Mouse (Mus musculus): ENCODE data around the gene Hnrnpul1. TPM values are rescaled to one million over a fixed set of nuclear protein-coding genes. Genes with fewer than 3 reads are reported as not detected.

Gene Hnrnpul1
- polyA plus RNA-seq, 1 experiment from 2014 or later: 32.4 TPM

DNA sequence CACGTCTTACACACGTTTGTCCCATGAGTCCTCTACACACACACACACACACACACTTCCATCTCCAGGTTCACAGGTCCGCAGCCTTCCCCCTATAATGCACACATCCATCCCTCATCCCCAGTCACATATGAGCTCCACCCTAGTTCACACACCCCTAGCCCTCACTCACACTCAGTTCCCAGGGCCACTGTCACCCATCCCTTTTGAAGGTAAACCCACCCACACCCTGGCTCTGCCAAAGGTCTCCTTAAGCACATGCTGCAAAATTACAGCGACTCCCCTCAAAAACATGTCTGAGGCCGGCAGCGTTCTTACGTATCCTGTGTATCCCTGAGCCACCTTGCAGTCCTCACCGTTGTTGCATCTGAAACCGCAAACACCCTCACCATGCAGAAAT, 80.3 kb downstream of the Hnrnpul1 start:
- DNase-seq (ENCODE audit: low spot score) (no peak), ATAC-seq (no peak)
- Histone ChIP-seq H3K9ac (replicated peaks; ENCODE audit: low read depth) (no peak overlapping the region), H3K4me3 (ENCODE audit: low read depth, low read length) (no peak overlapping the region), H3K27me3 (replicated peaks; ENCODE audit: insufficient read depth, low read length) (peaks cover 4% of the 10 kb centered on the region; the same call in 1 of the 2 replicates), H3K4me1 (ENCODE audit: insufficient read depth, low read depth, low read length) (peaks cover 13% of the 10 kb centered on the region), H3K36me3 (ENCODE audit: insufficient read depth, low read length) (no peaks in the 10 kb centered on the region), H3K27ac (ENCODE audit: low read length) (no peak overlapping the region), H3K4me2 (replicated peaks; ENCODE audit: low read depth, low read length) (peak overlapping the region; percentile 51), H3K9me3 (ENCODE audit: low read length) (no peaks in the 10 kb centered on the region)
- WGBS: 23% methylated on average over 9 of the region's 9 CpGs
- TF ChIP-seq CTCF (IDR thresholded peaks at IDR 0.05) (no peak), EP300 (IDR thresholded peaks at IDR 0.05) (no peak)

DNA sequence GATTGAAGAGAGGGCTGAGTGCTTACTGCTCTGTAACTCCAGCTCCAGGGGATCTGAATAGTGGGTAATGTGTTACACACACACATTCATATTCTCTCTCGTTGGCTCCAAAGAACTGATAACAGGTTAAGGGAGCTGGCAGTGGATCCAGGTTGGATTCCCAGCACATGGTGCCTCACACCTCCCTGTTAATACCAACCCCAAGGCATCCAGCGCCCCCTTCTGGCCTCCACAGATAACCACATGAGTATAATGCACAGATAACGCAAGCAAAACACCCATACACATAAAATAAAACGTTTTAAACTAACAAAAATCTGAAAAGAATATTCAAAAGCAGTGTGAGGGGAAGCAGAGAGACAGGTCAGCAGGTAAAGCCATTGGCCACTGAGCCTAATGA, 82.1 kb downstream of the Hnrnpul1 start:
- Histone ChIP-seq H3K36me3 (ENCODE audit: insufficient read depth, low read length) (no peaks in the 10 kb centered on the region), H3K4me2 (replicated peaks; ENCODE audit: low read depth, low read length) (no peak overlapping the region), H3K4me1 (ENCODE audit: insufficient read depth, low read depth, low read length) (peaks cover 13% of the 10 kb centered on the region), H3K9me3 (ENCODE audit: low read length) (no peaks in the 10 kb centered on the region), H3K4me3 (ENCODE audit: low read depth, low read length) (no peak overlapping the region), H3K9ac (replicated peaks; ENCODE audit: low read depth) (no peak overlapping the region), H3K27me3 (replicated peaks; ENCODE audit: insufficient read depth, low read length) (peaks cover 4% of the 10 kb centered on the region; the same call in 1 of the 2 replicates), H3K27ac (ENCODE audit: low read length) (no peak overlapping the region)
- 52% methylated on average over 4 of the region's 4 CpGs for WGBS
- no peak for ATAC-seq
- TF ChIP-seq EP300 (IDR thresholded peaks at IDR 0.05): no peak
- TF ChIP-seq CTCF (IDR thresholded peaks at IDR 0.05): peak; percentile 26
- no peak for DNase-seq (ENCODE audit: low spot score)

DNA sequence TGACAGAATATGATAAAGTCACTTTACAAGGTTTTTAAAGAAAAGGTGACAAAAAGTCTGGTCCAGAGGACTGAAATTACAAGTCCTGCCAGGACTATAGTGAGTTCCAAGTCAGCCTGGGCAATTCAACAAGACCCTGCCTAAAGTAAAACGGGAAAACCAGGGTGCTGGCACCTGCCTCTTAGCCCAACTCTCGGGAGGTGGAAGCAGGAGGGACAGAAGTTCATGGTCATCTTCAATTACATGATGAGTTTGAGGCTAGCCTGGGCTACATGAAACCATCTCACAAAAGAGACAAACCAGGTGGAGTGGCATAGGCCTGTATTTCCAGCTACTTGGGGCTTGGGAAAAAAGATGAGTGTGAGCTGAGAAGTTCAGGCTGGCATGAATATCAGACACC, 82.9 kb downstream of the Hnrnpul1 start:
- H3K36me3 ChIP-seq (ENCODE audit: insufficient read depth, low read length): peaks cover 2% of the 10 kb centered on the region; the same call in 1 of the 2 replicates
- peaks cover 4% of the 10 kb centered on the region; the same call in 1 of the 2 replicates for H3K27me3 ChIP-seq (replicated peaks; ENCODE audit: insufficient read depth, low read length)
- H3K4me1 ChIP-seq (ENCODE audit: insufficient read depth, low read depth, low read length): peaks cover 12% of the 10 kb centered on the region
- no peak overlapping the region for H3K27ac ChIP-seq (ENCODE audit: low read length)
- no peak for ATAC-seq
- H3K9me3 ChIP-seq (ENCODE audit: low read length): no peaks in the 10 kb centered on the region
- DNase-seq (ENCODE audit: low spot score): no peak
- no peak overlapping the region for H3K9ac ChIP-seq (replicated peaks; ENCODE audit: low read depth)
- H3K4me3 ChIP-seq (ENCODE audit: low read depth, low read length): no peak overlapping the region
- TF ChIP-seq EP300 (IDR thresholded peaks at IDR 0.05) (no peak), CTCF (IDR thresholded peaks at IDR 0.05) (no peak)
- no peak overlapping the region for H3K4me2 ChIP-seq (replicated peaks; ENCODE audit: low read depth, low read length)
- 37% methylated on average over 2 of the region's 2 CpGs for WGBS

Other genes with a start within 250 kb of the Hnrnpul1 start
- not detected in 2 replicates for gene Ceacam2, start 214.9 kb downstream of the Hnrnpul1 start, polyA plus RNA-seq (2015; fragmentation: Nextera tagmentation; extraction: Ambion mirVana)
- gene Erich4, start 138.9 kb downstream of the Hnrnpul1 start, polyA plus RNA-seq (2015; fragmentation: Nextera tagmentation; extraction: Ambion mirVana): not detected in 2 replicates
- 20.0 and 22.5 TPM in 2 replicates for gene Dmac2, start 135.3 kb downstream of the Hnrnpul1 start, polyA plus RNA-seq (2015; fragmentation: Nextera tagmentation; extraction: Ambion mirVana)
- 10.1 and 10.9 TPM in 2 replicates for gene B3gnt8, start 128.1 kb downstream of the Hnrnpul1 start, polyA plus RNA-seq (2015; fragmentation: Nextera tagmentation; extraction: Ambion mirVana)
- gene Bckdha, start 95.8 kb downstream of the Hnrnpul1 start, polyA plus RNA-seq (2015; fragmentation: Nextera tagmentation; extraction: Ambion mirVana): 61.8 and 71.7 TPM in 2 replicates
- 46.7 and 49.7 TPM in 2 replicates for gene Exosc5, start 95.6 kb downstream of the Hnrnpul1 start, polyA plus RNA-seq (2015; fragmentation: Nextera tagmentation; extraction: Ambion mirVana)
- 1.2 and 2.0 TPM in 2 replicates for gene Tmem91, start 79.6 kb downstream of the Hnrnpul1 start, polyA plus RNA-seq (2015; fragmentation: Nextera tagmentation; extraction: Ambion mirVana)
- gene B9d2, start 74.0 kb downstream of the Hnrnpul1 start, polyA plus RNA-seq (2015; fragmentation: Nextera tagmentation; extraction: Ambion mirVana): 28.6 and 28.8 TPM in 2 replicates
- gene Tgfb1, start 67.8 kb downstream of the Hnrnpul1 start, polyA plus RNA-seq (2015; fragmentation: Nextera tagmentation; extraction: Ambion mirVana): 6.6 and 9.0 TPM in 2 replicates
- gene Ccdc97, start 35.7 kb downstream of the Hnrnpul1 start, polyA plus RNA-seq (2015; fragmentation: Nextera tagmentation; extraction: Ambion mirVana): 9.8 and 12.1 TPM in 2 replicates
- 74.6 and 81.6 TPM in 2 replicates for gene Axl, start 33.9 kb upstream of the Hnrnpul1 start, polyA plus RNA-seq (2015; fragmentation: Nextera tagmentation; extraction: Ambion mirVana)
- 51.9 and 53.1 TPM in 2 replicates for gene Cyp2s1, start 62.2 kb upstream of the Hnrnpul1 start, polyA plus RNA-seq (2015; fragmentation: Nextera tagmentation; extraction: Ambion mirVana)
- 8.3 and 11.8 TPM in 2 replicates for gene Cyp2b10, start 142.9 kb upstream of the Hnrnpul1 start, polyA plus RNA-seq (2015; fragmentation: Nextera tagmentation; extraction: Ambion mirVana)

Measured in lung, postnatal 0 days (tissue).